Mouse (Mus musculus) embryonic fibroblast, embryonic 13.5 days (primary cell): ENCODE measurements around the gene Mb.

Source experiments
- CTCF ChIP-seq: IDR thresholded peaks from 2 replicates; pipeline ENCODE4 v1.5.1; 2011; ENCODE audit warnings: mild to moderate bottlenecking, control low read depth, low read length, moderate library complexity, borderline replicate concordance; ENCODE audit not compliant: insufficient read depth
- POLR2A ChIP-seq: IDR thresholded peaks from 2 replicates; pipeline ENCODE4 v1.6.1; 2011; ENCODE audit warnings: low read depth, mild to moderate bottlenecking, control low read depth, low read length, moderate library complexity

DNA sequence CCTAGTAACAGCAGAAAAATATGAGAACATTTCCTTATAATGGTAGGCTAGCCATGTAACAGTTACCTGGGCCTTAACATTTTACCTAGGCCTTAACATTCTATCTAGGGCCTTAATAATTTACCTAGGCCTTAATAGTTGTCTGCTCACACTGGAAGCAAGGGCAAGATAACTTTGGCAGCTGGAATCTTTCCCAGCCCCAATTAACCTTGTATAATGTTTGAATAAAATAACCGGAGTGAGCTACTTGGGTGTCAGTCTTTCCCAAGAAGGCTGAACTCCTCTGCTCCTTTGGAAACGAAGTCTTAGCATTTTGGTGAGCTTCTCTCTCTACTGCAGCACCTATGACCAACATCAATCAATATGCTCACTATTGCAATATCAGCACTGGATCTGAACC lies 52.4 kb downstream of the Mb start:
- TF ChIP-seq CTCF (no peak), POLR2A (no peak)
